Mouse (Mus musculus): ENCODE data around the gene Fbxl7.
"Not testable (repeated sequence)": the region's sequence is repeated elsewhere in the genome, so short reads cannot be mapped to it uniquely, and the experiment has no call there.

Fbxl7 gene

DNA sequence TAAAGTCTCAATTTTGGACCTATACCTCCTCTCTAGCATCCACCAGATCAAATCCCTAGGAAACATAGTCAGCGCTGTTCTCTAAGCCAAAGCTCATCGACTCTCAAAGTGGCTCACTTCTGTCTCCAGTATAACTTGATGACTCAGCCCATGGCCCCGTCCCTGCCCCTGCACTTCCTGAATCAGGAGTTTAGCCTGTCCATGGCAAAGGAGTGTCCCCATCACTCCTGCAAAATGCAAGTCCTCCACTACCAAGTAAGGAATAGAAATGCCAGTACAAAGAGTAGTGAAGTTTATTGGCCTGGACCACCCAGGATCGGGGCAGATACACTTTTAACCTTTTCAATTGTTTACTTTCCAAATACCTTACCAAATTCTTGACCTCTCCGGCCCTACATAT is 91.3 kb downstream of the Fbxl7 start:
- no peak for DNase-seq

GRCm38 (mm10) chr15:26799457-26800021 is 95.8 kb downstream of the Fbxl7 start:
- DNase-seq = no peak

GRCm38 (mm10) chr15:26795937-26796336 is 99.4 kb downstream of the Fbxl7 start:
- no peak for DNase-seq

- DNase-seq = no peak
Measured at GRCm38 (mm10) chr15:26795518-26795917, 99.9 kb downstream of the Fbxl7 start.

- no peak for DNase-seq
Measured at GRCm38 (mm10) chr15:26787148-26787547, 108.2 kb downstream of the Fbxl7 start.

DNA sequence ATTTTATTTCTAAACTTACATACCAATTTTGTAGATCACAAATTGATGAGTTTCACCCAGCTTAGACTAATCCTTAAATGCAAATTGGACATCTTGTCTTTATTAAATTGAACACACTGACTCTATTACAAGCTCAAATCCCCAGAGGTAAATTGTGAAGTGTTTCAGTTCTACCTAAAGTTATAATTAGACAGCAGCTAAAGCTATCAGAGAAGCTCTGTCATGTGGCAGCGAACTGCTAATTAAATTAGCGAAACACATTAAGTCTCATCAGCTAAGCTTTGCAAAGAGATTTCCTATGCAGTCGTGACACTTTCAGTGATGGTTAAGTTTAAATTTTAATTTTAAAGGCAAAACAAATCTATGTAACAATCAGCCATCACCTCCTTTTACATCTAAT is 114.8 kb downstream of the Fbxl7 start:
- DNase-seq = no peak

DNA sequence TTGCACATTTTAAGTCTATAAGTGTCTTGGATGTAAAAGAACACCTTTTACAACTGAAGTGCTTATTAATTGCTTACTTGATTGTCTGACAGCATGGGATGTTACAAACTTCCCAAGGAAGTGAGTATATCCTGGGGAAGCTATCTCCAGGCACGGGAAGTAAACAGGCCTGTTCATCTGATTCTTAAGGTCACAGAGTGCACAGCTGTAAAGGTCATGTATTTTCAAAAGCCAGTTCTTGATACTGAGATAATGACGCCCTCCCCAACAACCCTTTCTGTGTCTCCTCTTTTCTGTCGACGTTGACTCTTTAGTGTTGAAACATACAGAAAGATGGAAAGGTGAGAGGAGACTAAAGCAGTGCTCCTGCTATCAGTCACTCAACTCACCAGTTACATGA is 116.3 kb downstream of the Fbxl7 start:
- DNase-seq = no peak

DNA sequence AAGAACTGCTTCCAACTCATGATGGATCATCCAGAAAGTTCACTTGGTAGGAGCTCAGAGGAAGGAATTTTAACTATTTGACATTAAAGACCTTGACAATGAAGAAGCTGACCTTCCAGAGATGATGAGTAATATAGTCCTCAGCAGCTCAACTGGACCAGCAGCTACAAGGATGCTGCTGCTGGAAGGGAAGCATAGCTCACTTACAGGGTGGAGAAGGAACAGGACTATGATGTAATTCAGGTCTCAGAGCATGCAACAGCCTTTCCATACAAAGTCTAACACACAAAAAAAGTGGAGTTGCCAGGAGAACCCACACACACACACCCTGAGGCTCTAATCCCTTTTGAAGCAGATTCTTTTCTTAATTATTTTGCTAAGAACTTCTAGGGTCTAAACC is 119.7 kb downstream of the Fbxl7 start:
- DNase-seq = no peak

- DNase-seq = no peak
Measured at GRCm38 (mm10) chr15:26774895-26775294, 120.5 kb downstream of the Fbxl7 start.

GRCm38 (mm10) chr15:26761651-26762050 is 133.7 kb downstream of the Fbxl7 start:
- DNase-seq = no peak

DNA sequence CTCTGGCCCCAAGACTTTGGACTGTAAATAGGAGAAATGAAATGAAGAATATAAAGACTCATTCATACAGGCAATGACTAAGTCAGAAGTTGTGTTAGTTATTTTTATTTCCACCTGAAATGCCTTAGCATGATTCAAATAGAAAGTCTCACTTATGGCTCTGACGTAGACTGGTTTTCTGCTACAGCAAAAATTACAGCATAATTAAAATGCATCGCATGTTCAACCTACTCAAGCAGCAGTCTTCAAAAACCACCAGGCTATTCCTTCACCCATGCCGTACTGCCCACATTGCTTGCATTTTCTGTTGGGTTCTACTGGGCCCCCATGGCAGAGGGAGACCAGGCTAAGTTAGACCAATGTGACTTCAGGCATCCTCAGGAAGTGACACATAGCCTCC is 146.9 kb downstream of the Fbxl7 start:
- DNase-seq = no peak

- DNase-seq = no peak
Measured at GRCm38 (mm10) chr15:26732366-26732765, 163.0 kb downstream of the Fbxl7 start.

DNA sequence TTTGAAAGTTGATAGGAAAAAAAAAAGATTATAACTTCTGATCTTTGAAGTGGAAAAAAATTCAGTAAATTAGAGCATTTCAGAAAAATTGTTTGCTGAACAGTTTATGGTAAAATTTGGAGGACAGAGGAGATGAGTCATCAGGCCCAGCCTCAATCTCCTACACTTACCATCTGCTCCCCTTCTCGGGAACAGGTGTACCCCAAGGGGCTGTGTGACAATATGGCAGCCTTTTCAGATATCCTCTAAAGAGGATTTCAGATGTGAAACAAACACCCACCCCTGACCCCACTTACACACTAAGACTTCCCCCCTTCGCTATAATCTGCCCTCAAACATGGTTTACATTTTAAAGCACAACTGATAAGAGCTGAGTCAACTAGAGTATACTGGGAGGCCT is 164.6 kb downstream of the Fbxl7 start:
- DNase-seq = no peak

DNA sequence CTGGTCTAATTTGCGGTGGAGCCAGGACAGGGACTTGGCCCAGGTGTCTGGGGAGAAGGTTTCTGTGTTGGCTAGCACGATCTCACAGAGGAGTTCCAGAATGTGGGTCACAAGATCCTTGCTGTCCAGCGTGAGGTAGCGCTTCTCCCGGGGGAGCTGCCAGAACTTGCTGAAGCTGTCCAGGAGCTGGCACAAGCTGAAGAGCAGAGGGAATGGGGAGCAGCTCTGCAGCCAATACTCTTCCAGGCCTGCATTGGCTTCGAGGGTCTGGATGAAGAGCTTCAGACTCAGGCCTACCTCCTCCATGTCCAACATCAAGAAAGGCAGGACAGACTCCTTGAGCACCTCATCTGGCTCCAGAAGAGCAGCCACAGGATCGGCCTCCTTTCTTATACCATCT is 166.0 kb downstream of the Fbxl7 start:
- DNase-seq = not testable (repeated sequence)

- no peak for DNase-seq
Measured at GRCm38 (mm10) chr15:26718390-26719036, 176.9 kb downstream of the Fbxl7 start.

DNA sequence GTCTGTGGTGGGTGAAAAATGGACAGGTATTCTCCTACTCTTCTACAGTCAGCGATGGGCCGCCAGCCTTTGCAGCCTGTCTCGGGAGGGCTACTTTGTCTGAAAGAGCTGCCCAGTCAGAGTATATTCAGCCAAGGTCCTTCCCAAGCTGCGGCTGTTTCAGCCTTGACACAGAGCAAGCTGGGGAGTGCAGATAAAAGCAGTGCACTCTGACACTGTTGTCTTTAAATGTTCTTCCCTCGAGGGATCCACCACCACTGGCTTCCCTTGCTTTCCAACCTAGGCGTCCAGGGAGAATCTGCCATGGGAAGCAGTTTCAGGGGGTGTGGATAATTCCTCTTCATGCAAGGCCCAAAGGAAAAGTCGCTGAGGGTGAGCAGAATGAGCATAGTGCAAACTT is 177.4 kb downstream of the Fbxl7 start:
- DNase-seq = no peak

DNA sequence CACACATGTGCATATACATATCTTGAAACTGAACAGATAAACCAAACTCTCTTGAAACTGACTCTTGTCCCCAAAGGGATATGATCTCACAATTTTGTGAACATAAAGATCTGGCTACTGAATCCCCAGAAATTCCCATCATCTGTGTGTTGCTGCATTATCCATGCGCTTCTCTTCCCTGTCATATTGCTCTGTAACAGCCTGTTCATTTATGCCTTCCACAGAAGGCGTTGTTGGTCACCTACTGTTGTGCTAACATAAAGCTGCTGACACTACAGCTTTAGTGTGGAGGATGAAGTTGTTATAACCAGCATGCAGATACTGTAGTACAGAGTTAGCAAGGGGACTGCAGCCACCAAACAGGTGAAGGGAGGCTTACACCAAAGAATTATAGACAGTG is 179.2 kb downstream of the Fbxl7 start:
- no peak for DNase-seq

DNA sequence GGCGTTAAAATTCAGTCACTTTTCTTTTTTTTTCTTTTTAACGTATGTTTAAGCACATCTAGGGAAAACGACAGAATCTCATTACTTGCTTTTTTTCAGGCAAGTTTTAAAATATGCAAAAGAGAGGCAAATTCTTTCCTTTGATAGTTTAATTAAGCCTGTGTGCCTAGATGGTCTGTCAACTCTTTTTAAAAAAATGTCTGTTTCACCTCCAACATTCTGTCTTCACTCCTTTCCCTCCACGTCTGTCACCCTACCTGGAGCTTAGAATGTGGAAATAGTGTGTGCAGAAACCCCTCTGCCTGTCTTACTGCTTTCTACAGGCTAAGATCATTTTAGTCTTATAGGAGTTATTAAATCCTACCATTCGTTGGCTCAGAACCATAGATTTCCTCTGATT is 179.7 kb downstream of the Fbxl7 start:
- no peak for DNase-seq

- no peak for DNase-seq
Measured at GRCm38 (mm10) chr15:26712271-26712670, 183.1 kb downstream of the Fbxl7 start.

DNA sequence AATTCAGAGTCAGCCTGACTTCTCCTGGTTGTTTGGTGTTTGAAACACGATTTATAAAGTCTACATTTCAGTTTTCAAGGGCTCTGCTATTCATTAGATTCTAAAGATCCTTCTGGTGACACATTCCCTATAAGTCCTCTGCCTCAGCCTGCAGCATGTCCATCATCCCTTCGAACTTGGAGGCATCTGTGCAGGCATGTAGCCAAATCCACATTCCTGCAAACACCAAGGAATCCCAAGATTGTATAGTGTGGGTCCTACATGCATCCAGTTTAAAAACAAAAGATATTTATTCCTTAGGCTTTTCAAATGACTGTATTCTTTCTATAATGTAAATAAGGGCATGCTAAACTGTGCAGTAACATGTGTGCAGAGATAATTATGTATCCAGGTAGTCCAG is 190.4 kb downstream of the Fbxl7 start:
- no peak for DNase-seq

DNA sequence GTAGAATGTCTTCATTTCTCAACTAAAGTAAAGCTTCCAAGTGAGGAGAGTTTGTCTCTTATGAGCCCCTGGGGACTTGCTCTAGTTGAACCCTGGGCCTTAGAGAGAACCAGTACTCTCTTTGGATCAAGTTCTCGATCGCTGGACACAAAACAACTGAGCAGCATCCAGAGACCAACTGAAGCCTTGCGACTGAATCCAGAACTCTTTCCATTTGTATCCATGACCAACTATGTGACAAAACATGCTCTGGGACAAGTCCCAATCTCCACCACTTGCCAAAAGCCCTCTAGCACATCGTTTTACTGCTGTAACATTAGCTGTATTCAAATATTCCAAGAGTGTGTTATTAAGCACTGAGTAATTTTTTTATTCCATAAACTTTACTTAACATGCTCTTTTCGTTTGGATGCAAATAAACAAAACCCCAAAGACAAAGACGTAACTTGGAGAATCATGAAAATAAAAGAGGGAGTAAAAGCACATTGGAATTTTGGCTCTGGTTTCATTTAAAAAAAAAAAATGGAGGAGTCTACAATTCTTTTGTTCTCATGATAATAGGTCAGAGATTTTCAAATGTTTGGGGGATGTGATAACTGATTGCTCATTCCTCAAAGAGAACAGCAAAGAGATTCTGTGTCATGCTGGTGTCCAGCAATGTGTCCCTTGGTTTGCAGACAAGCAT is 192.1 kb downstream of the Fbxl7 start:
- DNase-seq = no peak

- no peak for DNase-seq
Measured at GRCm38 (mm10) chr15:26701949-26702675, 193.3 kb downstream of the Fbxl7 start.

GRCm38 (mm10) chr15:26693075-26693474 is 202.3 kb downstream of the Fbxl7 start:
- no peak for DNase-seq
